Mouse (Mus musculus) gastrocnemius, postnatal 25 days (tissue): Measurements from ENCODE around the gene Gmds. TPM values are rescaled to one million over a fixed set of nuclear protein-coding genes. Genes with fewer than 3 reads are reported as not detected.

Experiments
- DNase-seq: peaks from one replicate; pipeline ENCODE4 v3.0.0; 2022
- long read RNA-seq, 2 experiments: library from polyadenylated mRNA; stranded (forward); transcript quantifications; one replicate each; pipeline ENCODE4 v2.0.0; 2021
- total RNA-seq, 2 experiments: library from RNA; stranded (reverse); gene quantifications; 1 replicate in 1 of 2; 2 replicates in 1 of 2; pipeline ENCODE4 v1.2.3; 2021

Gmds gene
- 1 to 10 TPM; 1.9 to 2.3 TPM for total RNA-seq
- long read RNA-seq, experiment 1, partial matches to known transcripts, result 2 of 6 reads
- long read RNA-seq, experiment 1, other reads (novel, unspliced or antisense), result 1 of 6 reads
- long read RNA-seq, experiment 2, partial matches to known transcripts, result 3 of 5 reads
- long read RNA-seq, experiment 2, other reads (novel, unspliced or antisense), result 0 of 5 reads

DNA sequence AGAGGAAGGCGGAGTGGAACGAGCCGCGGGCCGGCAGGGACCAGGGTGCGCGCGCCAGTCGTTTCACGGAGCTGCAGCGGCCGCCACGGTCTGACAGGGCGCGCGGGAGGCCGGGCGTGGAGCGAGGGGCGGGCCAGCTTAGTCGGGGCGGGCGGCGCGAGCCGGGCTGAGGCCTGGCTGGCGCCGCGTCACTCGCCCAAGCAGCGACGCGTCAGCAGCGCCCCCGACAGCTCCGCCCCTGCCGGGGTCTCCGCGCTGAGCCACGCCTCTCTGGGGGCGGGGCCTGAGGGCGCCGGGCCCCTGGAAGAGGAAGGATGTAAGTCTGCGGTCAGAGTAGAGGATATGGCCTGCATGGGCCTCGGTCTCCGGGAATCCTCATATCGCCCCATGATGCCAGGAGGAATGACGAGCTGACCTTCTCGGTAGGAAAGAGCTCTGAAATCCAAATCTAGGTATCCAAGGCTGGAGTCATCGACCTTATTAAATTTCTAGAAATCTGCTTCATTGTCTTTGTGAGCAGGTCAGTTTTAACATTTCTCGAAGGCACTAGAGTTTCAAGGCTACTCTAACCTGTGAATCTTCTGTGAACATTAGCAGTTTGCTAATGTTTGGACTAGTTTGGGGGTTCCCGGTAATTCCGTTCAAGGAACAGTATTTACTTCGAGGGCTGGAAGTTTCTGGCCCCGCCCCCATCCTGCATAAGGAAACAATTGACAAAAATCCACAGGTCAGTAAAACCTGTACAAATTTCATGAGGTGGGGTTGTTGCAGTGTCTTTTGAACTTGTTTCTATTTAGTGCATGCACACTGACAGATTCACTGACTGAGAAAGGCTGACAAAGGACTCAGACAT is at the start of gene Gmds:
Gene Gmds (minus strand): TSS at position 228 of the 853 bp plus-strand sequence.
- DNase-seq, result peak; percentile 96

GRCm38 (mm10) chr13:32385421-32386092 is 47.0 kb upstream of the Gmds start:
- DNase-seq, result no peak

DNA sequence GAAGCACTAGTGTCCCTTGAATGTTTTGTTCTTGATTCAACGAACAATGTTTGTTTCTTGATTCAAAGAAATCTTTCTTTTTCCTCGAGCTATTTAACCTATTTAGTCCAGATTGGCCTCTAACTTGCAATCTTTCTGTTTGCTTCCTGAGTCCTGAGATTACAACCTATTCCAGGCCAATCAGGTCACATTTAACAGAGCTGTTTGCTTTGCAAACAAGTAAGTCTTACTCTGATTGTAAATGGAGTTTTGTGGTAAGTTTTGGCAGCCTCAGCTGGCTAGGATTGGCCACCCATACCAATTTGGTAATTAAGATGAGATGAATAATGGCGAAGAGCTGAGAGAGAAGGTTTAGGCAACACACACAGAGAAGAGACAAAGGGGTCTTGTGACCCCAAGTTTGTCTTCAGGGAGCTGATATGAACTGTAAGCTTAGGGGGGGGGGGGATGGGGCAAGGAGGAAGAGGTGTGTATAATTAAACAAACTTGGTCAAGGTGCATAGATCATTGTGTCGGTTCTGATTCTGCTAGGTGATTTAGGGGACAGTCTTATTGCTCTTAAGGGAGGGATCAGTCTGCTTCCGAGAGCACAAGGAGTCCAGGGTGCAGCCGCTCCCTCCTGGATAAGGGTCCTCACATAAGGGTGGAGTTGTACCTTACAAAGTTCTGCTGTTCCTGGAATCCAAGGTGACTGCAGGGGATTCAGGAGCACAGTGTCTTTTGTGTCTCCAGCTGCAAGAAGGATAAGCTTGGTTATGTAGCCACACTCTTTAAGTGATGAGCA is 43.9 kb upstream of the Gmds start:
- no peak for DNase-seq

- DNase-seq, result no peak
Measured at GRCm38 (mm10) chr13:32378634-32379033, 40.1 kb upstream of the Gmds start.

GRCm38 (mm10) chr13:32372531-32372883 is 34.0 kb upstream of the Gmds start:
- DNase-seq, result no peak

GRCm38 (mm10) chr13:32371874-32372530 is 33.5 kb upstream of the Gmds start:
- no peak for DNase-seq

- peak; percentile 15 for DNase-seq
Measured at GRCm38 (mm10) chr13:32370751-32371150, 32.2 kb upstream of the Gmds start.

DNA sequence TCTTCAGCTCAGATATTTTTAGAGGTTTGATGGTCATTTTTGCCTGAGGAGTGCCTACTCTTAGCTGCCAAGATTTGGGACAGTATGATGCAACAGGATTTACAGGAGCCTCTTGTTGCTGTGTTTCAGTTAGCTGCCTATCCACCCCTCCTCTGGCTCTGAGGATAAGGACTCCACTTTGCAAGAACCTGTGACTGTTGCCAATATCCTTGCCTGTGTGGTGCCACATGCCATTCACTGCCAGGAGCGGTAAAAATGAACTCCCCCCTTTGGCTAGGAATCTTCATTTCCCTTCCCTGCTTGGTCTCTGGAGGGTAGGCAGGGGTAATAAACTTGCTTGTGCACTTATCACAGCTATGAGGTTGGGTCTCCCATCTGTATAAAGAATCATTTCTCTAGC is 31.6 kb upstream of the Gmds start:
- peak; percentile 11 for DNase-seq

DNA sequence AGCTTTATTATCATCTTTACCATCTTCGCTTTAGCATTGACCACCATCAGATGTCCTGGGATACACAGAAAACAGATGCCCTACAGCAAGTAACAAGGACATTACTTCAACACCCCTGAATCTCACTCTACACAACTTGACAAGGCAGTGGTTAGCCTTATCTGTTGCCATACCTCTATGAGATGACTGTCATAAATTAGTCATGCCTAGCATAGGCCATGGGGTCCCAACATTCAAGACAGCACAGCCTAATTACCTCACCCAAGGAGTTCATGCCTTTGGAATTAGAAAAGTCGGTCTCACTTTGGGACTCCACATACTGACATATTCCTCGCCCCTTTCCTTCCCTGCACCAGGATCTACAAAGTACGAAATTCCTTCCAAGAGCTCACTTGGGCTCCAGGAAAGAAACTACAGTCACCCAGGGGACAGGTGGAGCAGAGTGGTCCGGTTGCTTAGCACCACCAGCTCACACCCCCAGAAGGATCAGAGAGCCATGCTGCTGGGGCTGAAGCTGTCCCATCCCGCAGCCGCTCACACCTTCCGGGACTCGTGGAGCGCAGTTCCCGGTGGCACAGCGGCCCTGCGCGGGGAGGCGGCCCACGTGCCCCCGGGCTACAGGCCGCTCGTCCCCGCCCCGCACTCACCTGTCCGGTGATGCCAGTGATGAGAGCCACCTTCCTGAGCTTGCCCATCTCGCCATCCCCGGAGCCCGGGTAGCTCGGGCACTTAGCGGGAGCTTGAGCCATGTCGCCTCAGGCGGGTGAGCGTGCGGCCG is 616 bp downstream of the Gmds start:
- no peak for DNase-seq

DNA sequence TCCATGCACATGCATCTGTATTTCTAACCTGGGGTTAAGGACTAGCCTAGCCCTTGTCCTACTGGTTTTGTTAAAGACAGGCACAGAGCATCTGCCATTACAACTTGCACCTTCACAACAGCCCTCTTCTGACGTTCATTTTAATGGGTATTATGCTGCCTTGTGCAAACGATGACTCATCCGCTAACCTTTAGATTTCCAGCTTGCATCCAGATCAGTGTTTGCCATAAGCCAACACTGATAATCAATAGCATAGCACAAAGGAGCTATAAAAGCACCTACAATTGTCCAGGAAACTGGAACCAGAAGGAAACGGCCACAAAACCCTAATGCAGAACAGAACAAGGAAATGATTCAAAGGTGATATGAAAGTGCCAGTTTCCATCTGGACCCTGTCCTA is 20.2 kb downstream of the Gmds start:
- DNase-seq, result no peak

GRCm38 (mm10) chr13:32317354-32317753 is 21.2 kb downstream of the Gmds start:
- DNase-seq, result no peak

DNA sequence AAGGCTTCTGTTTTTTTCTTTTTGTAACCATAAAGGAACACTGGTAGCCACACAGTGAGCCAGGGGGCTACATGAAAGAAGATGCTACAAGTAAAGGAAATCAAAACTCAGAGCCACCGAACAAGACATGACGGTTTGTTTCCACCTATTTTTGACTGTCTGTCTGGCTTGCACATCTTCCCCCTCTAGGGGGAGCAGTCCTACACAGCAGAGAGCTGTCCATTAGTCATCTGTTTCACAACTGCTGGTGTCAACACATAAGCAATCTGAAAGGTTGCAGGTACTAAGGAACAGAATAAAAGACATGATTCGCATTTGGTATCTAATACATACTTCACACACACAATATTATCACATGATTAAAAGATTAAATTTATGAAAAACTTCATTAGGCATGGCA is 25.9 kb downstream of the Gmds start:
- DNase-seq, result peak; percentile 25

DNA sequence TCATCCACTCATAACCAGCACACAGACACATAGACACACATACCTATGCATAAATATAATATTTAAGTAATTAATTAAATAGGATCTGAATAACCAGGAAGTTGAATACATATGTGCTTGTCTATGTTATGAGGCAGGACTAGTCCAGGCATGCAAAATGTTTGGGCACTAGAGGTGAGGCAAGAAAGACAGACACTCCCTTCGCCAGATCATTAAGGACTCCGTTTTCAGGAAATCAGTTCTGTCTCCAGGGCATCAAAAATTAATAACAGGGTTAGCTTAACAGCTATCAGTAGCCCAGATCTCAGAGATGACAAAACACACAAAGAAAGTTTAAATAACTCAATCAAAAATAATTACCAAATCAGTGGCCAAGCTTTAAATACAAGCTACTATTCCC is 27.1 kb downstream of the Gmds start:
- no peak for DNase-seq

DNA sequence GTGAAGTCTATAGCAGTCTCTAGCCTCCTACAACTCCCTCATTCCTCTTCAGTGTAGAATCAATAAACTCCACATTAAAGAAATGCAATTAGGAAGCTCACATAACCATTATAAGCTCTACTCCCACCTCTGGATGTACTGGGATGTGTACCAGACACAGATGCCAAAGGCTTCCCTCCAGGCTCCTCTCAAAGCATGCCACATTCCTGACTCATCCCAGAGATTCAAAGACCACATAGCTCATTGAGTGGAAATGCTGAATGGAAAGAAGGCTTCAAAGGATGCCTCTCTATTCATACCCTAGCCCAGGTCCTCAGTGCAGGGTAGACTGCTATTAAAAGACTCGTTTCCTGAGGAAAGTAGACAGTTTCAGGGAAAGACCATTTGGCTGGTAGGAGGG is 40.1 kb downstream of the Gmds start:
- no peak for DNase-seq

GRCm38 (mm10) chr13:32297398-32297797 is 41.1 kb downstream of the Gmds start:
- no peak for DNase-seq

DNA sequence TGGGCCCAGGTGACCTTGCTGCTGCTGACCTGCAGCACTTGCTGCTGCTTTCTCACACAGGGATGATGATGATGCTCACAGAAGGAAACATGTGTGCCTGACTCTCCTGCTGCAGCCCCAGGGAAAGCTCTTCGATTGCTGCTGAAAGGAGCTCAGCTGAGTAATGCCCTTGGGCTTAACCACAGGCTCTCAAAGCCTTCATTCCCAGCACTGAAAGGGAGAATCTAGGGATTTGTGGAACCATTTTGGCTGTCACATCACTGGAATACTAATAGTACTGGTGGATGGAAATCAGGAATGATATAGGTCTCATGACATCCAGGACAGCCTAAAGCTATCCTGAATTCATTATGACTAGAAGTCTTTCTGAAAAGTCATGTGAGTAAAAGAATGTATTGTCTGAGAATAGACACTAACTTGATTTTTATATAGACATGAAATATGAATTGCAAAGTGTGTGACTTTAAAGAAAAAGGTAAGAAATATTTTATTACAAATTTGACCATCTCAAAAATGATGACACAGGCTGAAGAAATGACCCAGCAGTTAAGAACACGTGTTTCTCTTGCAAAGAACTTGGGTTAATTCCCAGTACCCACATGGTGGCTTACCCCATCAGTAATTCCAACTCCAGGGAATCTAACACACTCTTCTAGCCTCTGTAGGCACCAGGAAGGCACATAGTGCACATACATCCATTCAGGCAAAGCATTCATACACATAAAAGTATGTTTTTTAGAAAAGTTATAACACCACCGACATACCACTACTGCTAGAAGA is 43.9 kb downstream of the Gmds start:
- DNase-seq, result no peak

DNA sequence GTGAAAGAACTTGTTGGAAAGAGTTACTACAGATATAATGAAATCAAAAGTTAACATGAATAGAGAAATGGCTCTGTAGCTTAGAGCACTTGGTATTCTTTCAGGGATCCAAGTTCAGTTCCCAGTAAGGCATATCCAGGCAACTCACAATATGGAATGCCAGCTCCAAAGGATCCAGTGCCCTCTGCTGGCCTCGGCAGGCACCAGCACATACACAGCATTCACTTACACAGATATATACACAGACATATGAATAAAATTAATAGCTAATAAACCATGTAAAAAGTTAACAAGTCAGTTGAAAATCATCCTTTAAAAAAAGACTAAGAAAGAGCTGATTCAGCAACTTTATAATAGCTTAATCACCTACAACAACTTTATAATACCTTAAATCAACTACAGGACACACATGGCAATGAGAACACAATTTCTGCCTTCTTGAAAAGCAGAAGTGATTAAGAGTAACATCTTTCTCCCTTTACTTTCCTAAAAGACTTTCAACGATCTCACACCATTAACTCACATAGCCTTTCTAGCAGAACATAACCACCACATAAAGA is 65.5 kb downstream of the Gmds start:
- no peak for DNase-seq

DNA sequence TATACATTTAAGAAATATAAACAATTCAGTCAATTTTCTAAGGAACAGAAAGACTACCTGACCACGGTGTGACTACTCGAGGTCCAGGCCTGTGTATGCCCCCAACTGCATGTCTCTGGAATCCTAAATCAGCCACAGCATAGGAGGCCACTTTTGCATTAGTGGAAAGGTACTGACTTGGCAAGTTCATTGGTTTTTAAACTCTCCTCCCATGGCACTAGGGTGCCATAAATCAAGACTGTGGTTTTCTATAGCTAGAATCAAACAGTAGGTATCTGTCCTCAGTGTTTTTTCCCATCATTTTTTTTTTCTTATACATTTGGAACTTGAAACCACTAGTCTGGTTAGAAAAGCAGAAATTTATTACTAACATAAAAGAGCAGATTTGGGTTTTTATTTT is 68.8 kb downstream of the Gmds start:
- DNase-seq, result no peak

GRCm38 (mm10) chr13:32269261-32269660 is 69.3 kb downstream of the Gmds start:
- no peak for DNase-seq

GRCm38 (mm10) chr13:32268284-32268683 is 70.3 kb downstream of the Gmds start:
- no peak for DNase-seq
